Mouse (Mus musculus) ES-CJ7 (cell line): ENCODE data around the gene 4931429L15Rik.
"Not testable (repeated sequence)": the region's sequence is repeated elsewhere in the genome, so short reads cannot be mapped to it uniquely, and the experiment has no call there.

Source experiments
- DNase-seq: peaks from one replicate; pipeline ENCODE4 v3.0.0; 2011; ENCODE audit warnings: low read depth, low spot score

Gene 4931429L15Rik

GRCm38 (mm10) chr9:46319886-46320285 lies at the start of gene 4931429L15Rik:
Gene 4931429L15Rik, minus strand, starts transcription at chr9:46319986.
- not testable (repeated sequence) for DNase-seq

DNA sequence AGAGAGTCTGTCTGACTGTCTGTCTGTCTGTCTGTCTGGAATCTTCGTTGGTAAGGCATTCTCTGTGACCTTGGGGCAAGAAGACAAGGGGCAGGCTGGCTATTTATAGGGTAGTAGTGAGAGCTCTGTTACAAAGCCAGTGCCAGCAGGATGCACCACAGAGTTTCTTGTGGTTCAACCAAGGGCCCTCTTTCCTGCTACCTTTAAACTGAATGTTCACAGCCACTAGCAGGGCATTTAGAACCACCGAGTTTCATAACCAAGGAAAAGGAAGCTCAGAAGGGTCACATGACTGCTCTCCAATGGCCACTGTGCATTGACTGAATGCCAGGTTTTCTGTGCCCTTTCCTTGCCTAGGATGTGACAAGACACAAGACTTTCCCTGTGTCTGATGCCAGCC lies 42.7 kb upstream of the 4931429L15Rik start:
- DNase-seq, result no peak

- no peak for DNase-seq
These were observed 41.8 kb upstream of the 4931429L15Rik start for GRCm38 (mm10) chr9:46361461-46362111.

- DNase-seq, result peak; percentile 80
These were observed 34.2 kb upstream of the 4931429L15Rik start for GRCm38 (mm10) chr9:46353992-46354391.

GRCm38 (mm10) chr9:46353330-46353724 lies 33.5 kb upstream of the 4931429L15Rik start:
- no peak for DNase-seq

DNA sequence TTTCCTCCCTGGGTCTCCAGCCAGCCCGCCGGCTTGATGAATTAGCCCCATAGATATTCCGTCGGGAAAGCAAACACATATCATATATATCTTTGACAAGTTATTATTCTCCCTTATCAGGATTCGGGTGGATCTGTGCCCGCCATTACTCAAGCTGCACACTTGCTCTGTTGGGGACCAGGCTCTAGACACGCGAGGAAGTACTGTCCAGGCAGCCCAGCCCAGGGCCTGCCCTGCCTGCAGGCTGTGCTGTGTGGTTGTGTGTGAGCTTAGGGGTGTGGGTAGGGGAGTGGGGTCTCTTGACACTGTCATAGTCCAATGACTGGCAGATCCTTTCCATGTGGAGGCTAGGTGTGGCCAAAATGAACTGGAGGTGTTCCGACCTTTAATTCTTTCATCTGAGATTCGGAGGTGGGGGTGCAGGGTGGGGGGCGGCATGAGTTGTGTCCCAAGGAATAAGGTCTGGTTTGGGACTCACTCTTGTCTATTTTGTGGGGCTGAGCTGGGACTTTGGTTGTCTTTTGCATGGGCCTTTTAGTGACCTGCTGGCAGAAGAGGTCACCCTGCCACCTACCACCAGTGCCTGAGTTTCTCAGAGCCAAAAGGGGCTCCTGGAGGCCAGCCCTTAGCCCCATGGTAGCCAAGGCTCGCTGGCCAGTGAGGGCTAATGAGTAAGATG lies 33.0 kb upstream of the 4931429L15Rik start:
- DNase-seq, result no peak

DNA sequence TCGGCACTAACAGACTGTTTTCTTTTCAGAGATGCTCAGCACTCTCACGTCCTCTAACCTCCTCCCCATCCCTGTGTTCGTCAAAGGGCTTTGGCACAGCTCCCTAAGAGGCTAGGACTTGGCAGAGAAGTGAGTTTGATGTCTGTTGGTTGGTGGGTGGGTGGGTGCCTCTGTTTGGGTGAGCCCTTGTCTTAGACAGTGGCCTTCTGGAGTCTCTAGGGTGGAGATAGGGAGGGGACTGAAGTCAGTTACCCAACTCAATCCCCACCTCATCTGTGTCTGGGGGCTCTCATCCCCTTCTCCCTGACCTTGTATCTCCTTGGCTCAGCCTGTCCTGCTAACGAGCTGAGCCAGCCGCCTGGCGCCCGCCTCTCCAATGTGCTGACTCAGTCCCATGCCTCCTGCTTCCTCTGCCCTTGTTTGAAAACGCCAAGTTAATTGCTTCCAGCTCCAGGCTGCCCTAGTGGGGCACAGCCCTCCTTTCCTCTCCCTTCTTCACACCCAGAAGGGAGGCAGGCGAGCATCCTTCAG lies 30.7 kb upstream of the 4931429L15Rik start:
- DNase-seq, result no peak

- no peak for DNase-seq
These were observed 26.3 kb upstream of the 4931429L15Rik start for GRCm38 (mm10) chr9:46345887-46346665.

GRCm38 (mm10) chr9:46339051-46339652 lies 19.4 kb upstream of the 4931429L15Rik start:
- DNase-seq, result no peak

- DNase-seq, result no peak
These were observed 18.6 kb upstream of the 4931429L15Rik start for GRCm38 (mm10) chr9:46338384-46338783.

DNA sequence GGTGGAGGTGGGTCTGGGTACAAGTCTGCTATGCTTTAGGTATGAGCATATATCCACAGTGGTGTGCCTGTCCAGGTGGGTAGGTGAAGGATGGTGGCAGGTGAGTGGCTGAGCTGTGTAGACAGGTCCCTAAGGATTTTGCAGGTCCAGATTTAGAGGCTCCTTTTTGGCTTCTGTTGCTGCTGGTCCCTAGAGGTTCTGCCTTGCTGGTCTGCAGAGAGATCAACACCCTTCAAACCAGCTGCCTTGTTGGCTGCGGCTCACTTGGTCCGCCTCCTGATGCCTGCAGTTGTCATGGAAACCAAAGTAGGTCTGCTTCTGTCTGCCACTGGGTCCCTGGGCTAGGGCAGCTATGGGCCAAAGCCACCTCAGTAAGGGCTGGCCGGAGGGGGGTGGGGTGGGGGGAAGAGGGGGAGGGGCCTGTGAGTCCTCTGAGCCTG lies 18.1 kb upstream of the 4931429L15Rik start:
- DNase-seq, result peak; percentile 90

- no peak for DNase-seq
These were observed 17.5 kb upstream of the 4931429L15Rik start for GRCm38 (mm10) chr9:46337331-46337730.

GRCm38 (mm10) chr9:46336294-46336693 lies 16.5 kb upstream of the 4931429L15Rik start:
- not testable (repeated sequence) for DNase-seq

DNA sequence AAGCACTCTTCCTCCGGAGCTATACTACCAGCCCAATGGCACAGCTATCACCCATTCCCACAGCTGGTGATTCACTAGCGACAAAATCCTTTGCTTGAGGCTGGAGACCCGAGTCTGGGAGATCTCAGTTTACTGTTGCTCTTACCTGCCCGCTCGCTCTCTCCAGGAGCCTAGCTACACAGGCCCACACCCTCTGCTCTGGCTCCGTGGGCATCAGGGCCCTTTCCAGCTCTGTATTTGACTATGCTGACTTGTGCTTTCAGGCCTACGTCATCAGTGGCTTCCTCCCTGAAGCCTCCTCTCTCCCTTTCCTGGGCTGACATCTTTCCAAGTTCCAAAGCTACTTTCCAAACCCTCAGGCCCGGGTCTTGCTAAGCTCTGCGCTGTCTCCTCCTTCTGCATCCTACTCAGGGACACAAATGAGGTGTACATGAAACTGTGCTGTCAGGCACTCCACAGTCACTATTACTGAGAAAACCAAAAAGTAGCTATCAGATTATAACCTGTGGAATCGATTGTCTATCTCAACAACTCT lies 15.7 kb upstream of the 4931429L15Rik start:
- DNase-seq, result peak; percentile 27

DNA sequence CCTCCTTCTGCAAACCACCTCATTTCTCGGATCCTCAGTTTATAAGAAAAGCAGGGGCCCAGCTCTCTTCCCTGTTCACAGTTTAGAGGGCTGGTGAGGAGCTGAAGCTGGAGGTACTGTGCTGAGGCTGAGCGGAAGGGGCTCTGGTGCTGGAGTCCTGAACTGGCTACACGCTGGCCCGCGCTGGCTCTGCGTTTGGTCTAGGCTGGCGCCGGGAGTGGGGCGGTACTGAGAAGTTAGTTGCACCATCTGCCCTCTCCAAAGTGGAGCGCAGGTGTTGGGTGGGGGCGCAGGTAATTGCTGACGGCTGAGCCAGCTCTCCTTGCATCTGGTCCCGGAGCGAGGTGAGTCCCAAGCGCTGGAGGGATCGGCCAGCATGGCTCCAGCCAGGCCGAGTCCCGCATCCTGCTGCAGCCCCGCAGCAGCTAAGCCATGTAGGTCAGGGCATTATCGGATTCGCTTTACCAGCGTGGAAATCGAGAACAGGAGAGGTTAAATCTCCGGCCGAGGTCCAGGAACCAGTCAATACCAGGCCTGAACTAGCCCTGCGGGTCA lies 14.8 kb upstream of the 4931429L15Rik start:
- peak; percentile 35 for DNase-seq

GRCm38 (mm10) chr9:46331301-46331700 lies 11.5 kb upstream of the 4931429L15Rik start:
- DNase-seq, result no peak

GRCm38 (mm10) chr9:46330586-46330895 lies 10.8 kb upstream of the 4931429L15Rik start:
- peak; percentile 72 for DNase-seq

- DNase-seq, result peak; percentile 66
These were observed 10.2 kb upstream of the 4931429L15Rik start for GRCm38 (mm10) chr9:46329801-46330585.

GRCm38 (mm10) chr9:46329250-46329648 lies 9.5 kb upstream of the 4931429L15Rik start:
- peak; percentile 77 for DNase-seq

DNA sequence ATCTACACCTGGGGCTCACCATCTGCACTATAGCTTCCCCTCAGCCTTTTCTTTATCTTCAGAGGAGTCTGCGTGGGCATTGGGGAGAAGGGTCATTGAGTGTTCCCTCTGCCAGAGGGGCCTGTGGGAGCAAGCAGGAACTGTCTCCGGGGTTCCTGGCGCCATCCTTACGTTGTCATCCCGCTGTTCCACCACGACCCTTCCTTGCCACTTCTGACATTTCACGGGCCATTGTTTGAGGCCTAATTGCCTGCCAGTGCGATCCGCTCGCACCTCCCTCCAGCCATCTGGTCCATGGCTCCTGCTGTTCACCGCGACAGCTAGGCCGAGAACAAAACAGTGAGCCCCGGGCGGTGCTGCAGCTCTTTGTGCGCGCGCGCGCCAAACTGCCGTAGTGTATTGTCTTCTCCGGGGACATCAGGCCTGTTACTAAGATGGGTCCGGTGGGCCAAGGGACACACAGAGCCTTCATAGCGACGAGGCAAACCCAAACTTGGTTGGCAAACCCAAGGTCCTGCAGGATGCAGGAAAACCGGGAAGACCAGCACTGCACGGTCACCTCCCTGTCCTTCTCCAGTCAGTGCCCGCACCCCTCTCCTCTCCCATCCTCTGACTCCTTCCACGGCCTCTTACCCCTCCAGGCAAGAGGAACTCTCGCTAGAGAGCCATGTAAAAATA lies 8.9 kb upstream of the 4931429L15Rik start:
- peak; percentile 75 for DNase-seq
